Mouse (Mus musculus) thymus, postnatal 0 days (tissue): Measurements from ENCODE around the gene Vti1a. TPM values are rescaled to one million over a fixed set of nuclear protein-coding genes. Genes with fewer than 3 reads are reported as not detected.

ENCODE experiments used
- DNase-seq: peaks from one replicate; pipeline ENCODE4 v3.0.0-alpha.2; 2015; ENCODE audit warnings: low spot score
- polyA plus RNA-seq: library from polyadenylated mRNA; unstranded; fragments of >200 nt; fragmentation: Nextera tagmentation; extraction: Ambion mirVana; gene quantifications from 2 replicates; pipeline ENCODE4 v1.2.1, GENCODE M21; 2015

Gene Vti1a
- polyA plus RNA-seq, 1 experiment from 2014 or later = 29.1 TPM

GRCm38 (mm10) chr19:55585270-55586224, 269.5 kb downstream of the Vti1a start:
- no peak for DNase-seq

- no peak for DNase-seq
These were observed 271.7 kb downstream of the Vti1a start for GRCm38 (mm10) chr19:55587638-55588421.

GRCm38 (mm10) chr19:55588948-55589896, 273.1 kb downstream of the Vti1a start:
- DNase-seq = no peak

GRCm38 (mm10) chr19:55592876-55593691, 277.0 kb downstream of the Vti1a start:
- no peak for DNase-seq

GRCm38 (mm10) chr19:55593729-55594444, 277.8 kb downstream of the Vti1a start:
- no peak for DNase-seq

- DNase-seq = no peak
These were observed 278.4 kb downstream of the Vti1a start for GRCm38 (mm10) chr19:55594451-55594850.

GRCm38 (mm10) chr19:55595945-55596649, 280.0 kb downstream of the Vti1a start:
- no peak for DNase-seq

- DNase-seq = no peak
These were observed 280.7 kb downstream of the Vti1a start for GRCm38 (mm10) chr19:55596804-55597203.

GRCm38 (mm10) chr19:55597296-55597695, 281.2 kb downstream of the Vti1a start:
- DNase-seq = no peak

- DNase-seq = no peak
These were observed 281.9 kb downstream of the Vti1a start for GRCm38 (mm10) chr19:55597951-55598350.

GRCm38 (mm10) chr19:55599124-55599523, 283.0 kb downstream of the Vti1a start:
- DNase-seq = no peak

- no peak for DNase-seq
These were observed 291.6 kb downstream of the Vti1a start for GRCm38 (mm10) chr19:55607725-55608124.

- DNase-seq = no peak
These were observed 292.8 kb downstream of the Vti1a start for GRCm38 (mm10) chr19:55608858-55609375.

- DNase-seq = no peak
These were observed 293.7 kb downstream of the Vti1a start for GRCm38 (mm10) chr19:55609806-55610205.

GRCm38 (mm10) chr19:55615743-55616142, 299.6 kb downstream of the Vti1a start:
- no peak for DNase-seq

- no peak for DNase-seq
These were observed 300.2 kb downstream of the Vti1a start for GRCm38 (mm10) chr19:55616276-55616675.

- no peak for DNase-seq
These were observed 300.8 kb downstream of the Vti1a start for GRCm38 (mm10) chr19:55616937-55617336.

GRCm38 (mm10) chr19:55618546-55618945, 302.5 kb downstream of the Vti1a start:
- DNase-seq = no peak
